Mouse (Mus musculus) lung, postnatal 10 days (tissue): ENCODE measurements at regions not wholly inside any gene's neighbourhood (a gene's known extent, or its start where the extent isn't known, plus 50 kb on each side); places are given as distances from the start of the nearest gene placed in this dataset.

Experiments used
- DNase-seq: peaks from one replicate; pipeline ENCODE4 v3.0.0; 2021

- no peak for DNase-seq
These were observed 233.1 kb downstream of the Ankrd50 start for GRCm38 (mm10) chr3:38251592-38251991.

GRCm38 (mm10) chr3:38250552-38250951, 234.1 kb downstream of the Ankrd50 start:
- DNase-seq, result no peak

GRCm38 (mm10) chr3:38248941-38249340, 235.7 kb downstream of the Ankrd50 start:
- no peak for DNase-seq

- peak; percentile 43 for DNase-seq
These were observed 238.2 kb downstream of the Ankrd50 start for GRCm38 (mm10) chr3:38246439-38246838.

- no peak for DNase-seq
These were observed 241.4 kb downstream of the Ankrd50 start for GRCm38 (mm10) chr3:38243209-38243608.

- no peak for DNase-seq
These were observed 247.0 kb downstream of the Ankrd50 start for GRCm38 (mm10) chr3:38237616-38238015.

GRCm38 (mm10) chr3:38235736-38236083, 248.9 kb downstream of the Ankrd50 start:
- peak; percentile 49 for DNase-seq

- DNase-seq, result no peak
These were observed 249.5 kb downstream of the Ankrd50 start for GRCm38 (mm10) chr3:38235033-38235735.

- DNase-seq, result no peak
These were observed 250.1 kb downstream of the Ankrd50 start for GRCm38 (mm10) chr3:38234534-38234933.

- DNase-seq, result no peak
These were observed 250.6 kb downstream of the Ankrd50 start for GRCm38 (mm10) chr3:38234006-38234405.

GRCm38 (mm10) chr3:38233091-38233490, 251.6 kb downstream of the Ankrd50 start:
- DNase-seq, result no peak

- DNase-seq, result peak; percentile 87
These were observed 252.2 kb downstream of the Ankrd50 start for GRCm38 (mm10) chr3:38232111-38233076.

- no peak for DNase-seq
These were observed 253.1 kb downstream of the Ankrd50 start for GRCm38 (mm10) chr3:38231506-38231905.

GRCm38 (mm10) chr3:38230796-38231195, 253.8 kb downstream of the Ankrd50 start:
- DNase-seq, result no peak

- DNase-seq, result no peak
These were observed 255.0 kb downstream of the Ankrd50 start for GRCm38 (mm10) chr3:38229686-38230085.

GRCm38 (mm10) chr3:38229051-38229450, 255.6 kb downstream of the Ankrd50 start:
- DNase-seq, result no peak

- peak; percentile 82 for DNase-seq
These were observed 257.0 kb downstream of the Ankrd50 start for GRCm38 (mm10) chr3:38227596-38227995.

- DNase-seq, result no peak
These were observed 257.5 kb downstream of the Ankrd50 start for GRCm38 (mm10) chr3:38227121-38227520.

GRCm38 (mm10) chr3:38226147-38226546, 258.5 kb downstream of the Ankrd50 start:
- DNase-seq, result no peak

GRCm38 (mm10) chr3:38221834-38222215, 262.8 kb downstream of the Ankrd50 start:
- no peak for DNase-seq

- DNase-seq, result peak; percentile 76
These were observed 263.5 kb downstream of the Ankrd50 start for GRCm38 (mm10) chr3:38220934-38221833.

GRCm38 (mm10) chr3:38209081-38209480, 275.6 kb downstream of the Ankrd50 start:
- no peak for DNase-seq

- no peak for DNase-seq
These were observed 276.8 kb downstream of the Ankrd50 start for GRCm38 (mm10) chr3:38207867-38208266.
